Mouse (Mus musculus) MEL (cell line): ENCODE measurements around the gene Styx. TPM values are rescaled to one million over a fixed set of nuclear protein-coding genes. Genes with fewer than 3 reads are reported as not detected.
"Not testable (repeated sequence)": the region's sequence is repeated elsewhere in the genome, so short reads cannot be mapped to it uniquely, and the experiment has no call there.

Experiments used
- DNase-seq: peaks from one replicate; pipeline ENCODE4 v3.0.0; 2011; ENCODE audit warnings: low read depth, low spot score
- H3K27ac ChIP-seq: 2 replicates; pipeline ENCODE4 v1.5.1; 2012; ENCODE audit warnings: low read depth, mild to moderate bottlenecking, control low read depth, low read length, moderate library complexity; ENCODE audit not compliant: control insufficient read depth
- H3K27me3 ChIP-seq, 2 experiments: fragments of 150-350 bp in 1 of 2; sonication (generic) in 1 of 2; 2 replicates each; pipeline ENCODE4 v1.6.1; 2012; ENCODE audit warnings: low read length in 2 of 2, mild to moderate bottlenecking in 2 of 2, improper control_type of control experiment in 1 of 2, moderate library complexity in 1 of 2; ENCODE audit not compliant: insufficient read depth in 2 of 2, control insufficient read depth in 1 of 2
- H3K36me3 ChIP-seq, 2 experiments: 2 replicates each; pipeline ENCODE4 v1.6.1; 2012 to 2014; ENCODE audit warnings: low read length in 2 of 2, improper control_type of control experiment in 1 of 2, inconsistent platforms in 1 of 2, mild to moderate bottlenecking in 1 of 2; ENCODE audit not compliant: insufficient read depth in 2 of 2, control insufficient read depth in 1 of 2
- H3K4me1 ChIP-seq, 2 experiments: fragments of 150-350 bp in 1 of 2; sonication (generic) in 1 of 2; 2 replicates each; pipeline ENCODE4 v1.6.1; 2012; ENCODE audit warnings: low read length in 2 of 2, improper control_type of control experiment in 1 of 2, mild to moderate bottlenecking in 1 of 2; ENCODE audit not compliant: insufficient read depth in 2 of 2, control insufficient read depth in 1 of 2
- H3K4me3 ChIP-seq, 2 experiments: fragments of 150-350 bp in 1 of 2; sonication (generic) in 1 of 2; 2 replicates each; pipeline ENCODE4 v1.5.1; 2012; ENCODE audit warnings: low read depth in 2 of 2, low read length in 2 of 2, mild to moderate bottlenecking in 2 of 2, moderate library complexity in 2 of 2, control low read depth in 1 of 2, improper control_type of control experiment in 1 of 2; ENCODE audit not compliant: control insufficient read depth in 1 of 2, insufficient read depth in 1 of 2
- H3K79me2 ChIP-seq: 2 replicates; pipeline ENCODE4 v1.6.1; 2012; ENCODE audit warnings: mild to moderate bottlenecking, low read length, moderate library complexity; ENCODE audit not compliant: control insufficient read depth, poor library complexity, insufficient read depth
- H3K9ac ChIP-seq: 2 replicates; pipeline ENCODE4 v1.6.1; 2012; ENCODE audit warnings: low read depth, mild to moderate bottlenecking, control low read depth, low read length, moderate library complexity; ENCODE audit not compliant: control insufficient read depth, poor library complexity, severe bottlenecking
- H3K9me3 ChIP-seq: fragments of 150-350 bp; sonication (generic); replicated peaks from 2 replicates; pipeline ENCODE4 v1.6.1; 2012; ENCODE audit warnings: mild to moderate bottlenecking, low read length, improper control_type of control experiment, moderate library complexity; ENCODE audit not compliant: insufficient read depth
- CTCF ChIP-seq, 3 experiments: IDR thresholded peaks in 2 of 3; conservative IDR thresholded peaks in 1 of 3; 2 replicates each; pipeline ENCODE4 v1.5.1; 2011 to 2012; ENCODE audit warnings: low read length in 3 of 3, low read depth in 2 of 3, mild to moderate bottlenecking in 2 of 3, improper control_type of control experiment in 1 of 3, inconsistent platforms in 1 of 3, mixed read lengths in 1 of 3, moderate library complexity in 1 of 3; ENCODE audit not compliant: control insufficient read depth in 1 of 3, insufficient read depth in 1 of 3, poor library complexity in 1 of 3, severe bottlenecking in 1 of 3
- EP300 ChIP-seq, 2 experiments: IDR thresholded peaks; 2 replicates each; pipeline ENCODE4 v1.6.1; 2011; ENCODE audit warnings: improper control_type of control experiment in 2 of 2, low read length in 2 of 2, low read depth in 1 of 2, mild to moderate bottlenecking in 1 of 2
- JUND ChIP-seq: IDR thresholded peaks from 2 replicates; pipeline ENCODE4 v1.6.1; 2011; ENCODE audit warnings: low read depth, mild to moderate bottlenecking, improper control_type of control experiment, low read length
- KAT2A ChIP-seq: conservative IDR thresholded peaks from 2 replicates; pipeline ENCODE4 v1.6.1; 2012; ENCODE audit warnings: low read depth, low read length, improper control_type of control experiment, inconsistent platforms
- MAFK ChIP-seq: IDR thresholded peaks from 2 replicates; pipeline ENCODE4 v1.6.1; 2011; ENCODE audit warnings: low read depth, mild to moderate bottlenecking, low read length, improper control_type of control experiment, borderline replicate concordance
- MAZ ChIP-seq: IDR thresholded peaks from 2 replicates; pipeline ENCODE4 v1.6.1; 2012; ENCODE audit warnings: low read depth, mild to moderate bottlenecking, inconsistent platforms, low read length, improper control_type of control experiment
- NRF1 ChIP-seq: IDR thresholded peaks from 2 replicates; pipeline ENCODE4 v1.6.1; 2014; ENCODE audit warnings: low read depth, mild to moderate bottlenecking, inconsistent platforms, low read length, improper control_type of control experiment, moderate library complexity; ENCODE audit not compliant: poor library complexity, insufficient read depth, severe bottlenecking
- RAD21 ChIP-seq: IDR thresholded peaks from 2 replicates; pipeline ENCODE4 v1.6.1; 2011; ENCODE audit warnings: mild to moderate bottlenecking, low read depth, low read length, improper control_type of control experiment
- SMC3 ChIP-seq: IDR thresholded peaks from 2 replicates; pipeline ENCODE4 v1.6.1; 2011; ENCODE audit warnings: low read depth, low read length, improper control_type of control experiment
- TCF12 ChIP-seq: IDR thresholded peaks from 2 replicates; pipeline ENCODE4 v1.6.1; 2014; ENCODE audit warnings: low read depth, mild to moderate bottlenecking, inconsistent platforms, low read length, improper control_type of control experiment, moderate library complexity
- ZC3H11A ChIP-seq: IDR thresholded peaks from 2 replicates; pipeline ENCODE4 v1.6.1; 2012; ENCODE audit warnings: low read depth, mild to moderate bottlenecking, inconsistent platforms, low read length, improper control_type of control experiment
- ZNF384 ChIP-seq: IDR thresholded peaks from 2 replicates; pipeline ENCODE4 v1.6.1; 2012; ENCODE audit warnings: low read depth, mild to moderate bottlenecking, inconsistent platforms, low read length, improper control_type of control experiment
- polyA plus RNA-seq, 2 experiments: library from polyadenylated mRNA; stranded (reverse) in 1 of 2; unstranded in 1 of 2; fragments of >175 nt in 1 of 2; fragments of >200 nt in 1 of 2; gene quantifications; 2 replicates each; pipeline versions ENCODE4 v1.2.1 to v1.2.4; 2012; ENCODE audit warnings: low replicate concordance in 2 of 2, low read depth in 1 of 2; ENCODE audit not compliant: insufficient read length in 2 of 2, insufficient read depth in 1 of 2, missing spikeins in 1 of 2
- total RNA-seq: library from RNA; depleted of rRNA; stranded (reverse); fragments of 300-350 nt; gene quantifications from 2 replicates; pipeline ENCODE4 v1.2.3, GENCODE M21; 2012

The Styx gene
- total and polyA plus RNA-seq, 3 experiments: 18.0 to 27.2 TPM; not detected in 1

DNA sequence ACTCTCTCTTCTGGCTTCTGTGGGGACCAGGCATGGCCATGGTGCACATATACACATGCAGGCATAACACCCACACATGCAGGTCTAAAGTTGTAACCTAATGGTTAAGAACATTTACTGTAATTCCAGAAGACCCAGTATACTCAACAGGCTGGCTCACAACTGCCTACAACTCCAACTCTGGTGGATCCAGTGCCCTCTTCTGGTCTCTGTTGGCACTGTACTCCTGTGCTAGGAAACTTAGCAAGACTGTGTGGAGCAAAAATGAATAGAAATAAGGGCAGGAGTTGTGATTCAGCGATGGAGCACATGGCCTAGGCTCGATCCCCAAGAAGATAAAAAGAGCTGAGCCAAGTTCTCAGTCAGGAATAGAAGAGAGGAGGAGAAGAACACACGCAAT lies 48.9 kb downstream of the Styx start:
- Histone ChIP-seq H3K9ac (no peak overlapping the region), H3K36me3 (no peaks in the 10 kb centered on the region), H3K27me3 (no peaks in the 10 kb centered on the region), H3K4me3 (no peak overlapping the region), H3K9me3 (no peaks in the 10 kb centered on the region), H3K27ac (no peak overlapping the region), H3K4me1 (no peaks in the 10 kb centered on the region), H3K79me2 (no peaks in the 10 kb centered on the region)
- TF ChIP-seq RAD21 (peak; percentile 39), SMC3 (peak; percentile 32), EP300 (IDR thresholded peaks at IDR 0.05; ENCODE audit: low read depth in 1 of 2, low read length in 2 of 2) (no peak), MAZ (no peak), ZC3H11A (no peak; the same call in 1 of the 2 replicates), CTCF (IDR thresholded peaks at IDR 0.05 in 2 of 3, conservative IDR thresholded peaks at IDR 0.05 in 1 of 3; ENCODE audit: control insufficient read depth in 1 of 3, insufficient read depth in 1 of 3, low read depth in 2 of 3, low read length in 3 of 3, poor library complexity in 1 of 3, severe bottlenecking in 1 of 3) (peak; percentile 27 to 53 (median 29)), NRF1 (no peak), TCF12 (no peak)
- DNase-seq: peak; percentile 41

DNA sequence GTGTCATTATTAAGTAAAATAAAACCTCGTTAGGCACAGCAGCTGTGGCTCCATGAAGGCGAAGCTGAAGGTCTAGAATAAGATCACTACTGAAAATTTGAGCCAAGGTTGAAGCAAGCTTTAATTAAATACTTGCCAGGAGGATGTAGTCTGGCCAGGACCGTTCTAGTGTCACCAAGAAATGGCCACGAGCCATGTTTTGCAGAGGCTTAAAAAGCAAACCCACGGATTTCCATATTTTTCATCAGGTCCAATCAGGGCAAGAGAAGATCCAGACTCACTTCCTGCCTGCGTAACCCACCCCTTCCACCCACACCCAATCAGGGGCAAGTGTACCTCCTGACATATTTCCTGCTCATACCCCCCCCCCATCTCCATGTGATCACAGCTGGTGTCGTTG lies 52.8 kb downstream of the Styx start:
- Histone ChIP-seq H3K9ac (no peak overlapping the region), H3K4me1 (no peaks in the 10 kb centered on the region), H3K27ac (no peak overlapping the region), H3K27me3 (no peaks in the 10 kb centered on the region), H3K9me3 (no peaks in the 10 kb centered on the region), H3K79me2 (no peaks in the 10 kb centered on the region), H3K4me3 (no peak overlapping the region), H3K36me3 (no peaks in the 10 kb centered on the region)
- DNase-seq: no peak
- TF ChIP-seq ZNF384: no peak
- TF ChIP-seq JUND: no peak
- TF ChIP-seq KAT2A: no peak
- TF ChIP-seq RAD21: no peak
- no peak for TF ChIP-seq MAFK

DNA sequence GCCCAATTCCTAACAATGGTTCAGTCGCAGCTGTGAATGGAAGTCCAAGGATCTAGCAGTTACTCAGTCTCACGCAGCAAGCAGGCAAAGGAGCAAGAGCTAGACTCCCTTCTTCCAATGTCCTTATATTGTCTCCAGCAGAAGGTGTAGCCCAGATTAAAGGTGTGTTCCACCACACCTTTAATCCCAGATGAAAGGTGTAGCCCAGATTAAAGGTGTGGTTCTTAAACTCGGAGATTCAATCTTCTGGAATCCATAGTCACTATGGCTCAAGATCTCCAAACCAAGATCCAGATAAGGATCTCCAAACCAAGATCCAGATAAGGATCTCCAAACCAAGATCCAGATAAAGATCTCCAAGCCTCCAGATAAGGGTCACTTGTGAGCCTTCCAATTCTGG lies 53.9 kb downstream of the Styx start, which contains the start of gene Gnpnat1:
Gene Gnpnat1 (minus strand): TSS at position 101 of the 400 bp plus-strand sequence.
- H3K27ac ChIP-seq, H3K79me2 ChIP-seq, DNase-seq, H3K27me3 ChIP-seq, H3K36me3 ChIP-seq, H3K9me3 ChIP-seq, H3K4me1 ChIP-seq, H3K4me3 ChIP-seq, H3K9ac ChIP-seq: not testable (repeated sequence)
